Mouse (Mus musculus): Measurements from ENCODE around the gene Smpx.

Smpx gene

GRCm38 (mm10) chrX:157698862-157699261 lies at the start of gene Smpx:
Gene Smpx, plus strand, starts transcription at chrX:157698910.
- DNase-seq (ENCODE audit: low spot score) = no peak

- no peak for DNase-seq (ENCODE audit: low spot score)
These were observed 43.7 kb upstream of the Smpx start for GRCm38 (mm10) chrX:157655047-157655446.

GRCm38 (mm10) chrX:157657356-157657755 lies 41.4 kb upstream of the Smpx start:
- DNase-seq (ENCODE audit: low spot score) = no peak

- DNase-seq (ENCODE audit: low spot score) = no peak
These were observed 26.9 kb upstream of the Smpx start for GRCm38 (mm10) chrX:157671820-157672219.

- no peak for DNase-seq (ENCODE audit: low spot score)
These were observed 23.9 kb upstream of the Smpx start for GRCm38 (mm10) chrX:157674667-157675350.

GRCm38 (mm10) chrX:157691186-157691585 lies 7.5 kb upstream of the Smpx start:
- no peak for DNase-seq (ENCODE audit: low spot score)

- no peak for DNase-seq (ENCODE audit: low spot score)
These were observed 1.0 kb upstream of the Smpx start for GRCm38 (mm10) chrX:157697591-157698135.

- no peak for DNase-seq (ENCODE audit: low spot score)
These were observed 8.5 kb downstream of the Smpx start for GRCm38 (mm10) chrX:157707236-157707635.

- DNase-seq (ENCODE audit: low spot score) = no peak
These were observed 10.0 kb downstream of the Smpx start for GRCm38 (mm10) chrX:157708616-157709280.

GRCm38 (mm10) chrX:157719907-157720306 lies 21.2 kb downstream of the Smpx start:
- DNase-seq (ENCODE audit: low spot score) = no peak

GRCm38 (mm10) chrX:157730622-157731341 lies 32.1 kb downstream of the Smpx start:
- no peak for DNase-seq (ENCODE audit: low spot score)

- peak; percentile 8 for DNase-seq (ENCODE audit: low spot score)
These were observed 33.1 kb downstream of the Smpx start for GRCm38 (mm10) chrX:157731658-157732314.

- no peak for DNase-seq (ENCODE audit: low spot score)
These were observed 33.6 kb downstream of the Smpx start for GRCm38 (mm10) chrX:157732346-157732745.

- DNase-seq (ENCODE audit: low spot score) = no peak
These were observed 35.1 kb downstream of the Smpx start for GRCm38 (mm10) chrX:157733836-157734235.

- no peak for DNase-seq (ENCODE audit: low spot score)
These were observed 35.6 kb downstream of the Smpx start for GRCm38 (mm10) chrX:157734341-157734740.

GRCm38 (mm10) chrX:157747815-157748544 lies 49.3 kb downstream of the Smpx start:
- DNase-seq (ENCODE audit: low spot score) = no peak

GRCm38 (mm10) chrX:157754559-157754958 lies 55.8 kb downstream of the Smpx start:
- DNase-seq (ENCODE audit: low spot score) = no peak

GRCm38 (mm10) chrX:157762542-157762941 lies 63.8 kb downstream of the Smpx start:
- DNase-seq (ENCODE audit: low spot score) = no peak

GRCm38 (mm10) chrX:157801669-157802068 lies 103.0 kb downstream of the Smpx start:
- no peak for DNase-seq (ENCODE audit: low spot score)
